Mouse (Mus musculus) embryonic facial prominence, embryonic 15.5 days (tissue): ENCODE data around the gene Rhou. TPM values are rescaled to one million over a fixed set of nuclear protein-coding genes. Genes with fewer than 3 reads are reported as not detected.
"Not testable (repeated sequence)": the region's sequence is repeated elsewhere in the genome, so short reads cannot be mapped to it uniquely, and the experiment has no call there.

Source experiments
- ATAC-seq: fragments of 200-750 bp; cut with Nextera tagmentation; 2 replicates; pipeline ENCODE4 v1.8.0; 2017; ENCODE audit warnings: low read depth, moderate TSS enrichment; ENCODE audit not compliant: insufficient number of reproducible peaks, low FRiP score, low TSS enrichment
- H3K27ac ChIP-seq: fragments of 300-500 bp; sonication (generic); replicated peaks from 2 replicates; pipeline ENCODE4 v1.5.1; 2015; ENCODE audit warnings: mild to moderate bottlenecking, inconsistent platforms
- H3K27me3 ChIP-seq: fragments of 300-500 bp; sonication (generic); 2 replicates; pipeline ENCODE4 v1.6.1; 2015; ENCODE audit warnings: inconsistent platforms
- H3K36me3 ChIP-seq: fragments of 300-500 bp; sonication (generic); 2 replicates; pipeline ENCODE4 v1.6.1; 2015; ENCODE audit warnings: mild to moderate bottlenecking, inconsistent platforms
- H3K4me1 ChIP-seq: fragments of 300-500 bp; sonication (generic); 2 replicates; pipeline ENCODE4 v1.6.1; 2015; ENCODE audit warnings: inconsistent platforms
- H3K4me2 ChIP-seq: fragments of 300-500 bp; sonication (generic); replicated peaks from 2 replicates; pipeline ENCODE4 v1.6.1; 2015; ENCODE audit warnings: mild to moderate bottlenecking, inconsistent platforms
- H3K4me3 ChIP-seq: fragments of 300-500 bp; sonication (generic); replicated peaks from 2 replicates; pipeline ENCODE4 v1.5.1; 2015; ENCODE audit warnings: mild to moderate bottlenecking, inconsistent platforms
- H3K9ac ChIP-seq: fragments of 300-500 bp; sonication (generic); 2 replicates; pipeline ENCODE4 v1.6.1; 2015; ENCODE audit warnings: inconsistent platforms
- H3K9me3 ChIP-seq: fragments of 300-500 bp; sonication (generic); replicated peaks from 2 replicates; pipeline ENCODE4 v1.6.1; 2016; ENCODE audit warnings: inconsistent platforms
- WGBS: fragments of 180-500 bp; shearing (Covaris S2); methylation state at CpG from one replicate; pipeline ENCODE4 v1.1.7; 2015; 5-methylcytosine and 5-hydroxymethylcytosine counted together
- polyA plus RNA-seq: library from polyadenylated mRNA; unstranded; fragments of >200 nt; fragmentation: Nextera tagmentation; extraction: Ambion mirVana; gene quantifications from 2 replicates; pipeline ENCODE4 v1.2.1, GENCODE M21; 2015

The Rhou gene
- 9.0 and 10.3 TPM in 2 replicates for polyA plus RNA-seq

GRCm38 (mm10) chr8:123653308-123653993 lies at the start of gene Rhou:
Gene Rhou, plus strand, starts transcription at chr8:123653929.
- under 1% methylated on average over 58 of the region's 58 CpGs for WGBS
- Histone ChIP-seq H3K4me1 (peaks cover 24% of the 10 kb centered on the region), H3K9me3 (no peaks in the 10 kb centered on the region)

GRCm38 (mm10) chr8:123612652-123613051 lies 41.1 kb upstream of the Rhou start:
- WGBS: 67% methylated on average over 1 of the region's 5 CpGs
- not testable (repeated sequence) for H3K4me1 ChIP-seq, ATAC-seq, H3K27ac ChIP-seq, H3K4me2 ChIP-seq, H3K27me3 ChIP-seq, H3K9ac ChIP-seq, H3K4me3 ChIP-seq, H3K9me3 ChIP-seq, H3K36me3 ChIP-seq

More at GRCm38 (mm10) chr8:123653308-123653993, at the start of gene Rhou:
- H3K27me3 ChIP-seq: no peaks in the 10 kb centered on the region
- H3K27ac ChIP-seq: peak within 1 kb of the TSS; percentile 88
- peak within 1 kb of the TSS; percentile 66 for H3K4me2 ChIP-seq
- H3K36me3 ChIP-seq: peaks cover 18% of the 10 kb centered on the region
- peak within 1 kb of the TSS; percentile 59 for H3K9ac ChIP-seq
- peak; percentile 91 for ATAC-seq
- peak within 1 kb of the TSS; percentile 81 for H3K4me3 ChIP-seq

DNA sequence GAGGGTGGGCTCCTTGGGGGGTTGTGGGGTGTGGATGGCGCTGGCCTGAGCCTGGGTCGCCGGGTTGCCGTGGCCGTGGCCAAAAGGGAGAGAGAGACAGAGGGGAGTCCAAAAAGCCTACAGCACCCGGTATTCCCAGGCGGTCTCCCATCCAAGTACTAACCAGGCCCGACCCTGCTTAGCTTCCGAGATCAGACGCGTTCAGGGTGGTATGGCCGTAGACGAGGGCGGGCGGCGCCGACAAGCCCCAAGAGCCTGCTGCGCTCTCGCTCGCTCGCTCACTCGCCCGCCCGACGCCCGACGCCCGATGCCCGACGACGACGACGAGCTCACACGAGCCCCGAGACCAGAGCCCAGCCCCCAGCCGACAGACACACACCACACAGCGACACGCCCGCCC lies 30.2 kb upstream of the Rhou start:
- ATAC-seq, H3K4me2 ChIP-seq, H3K4me3 ChIP-seq, H3K4me1 ChIP-seq, H3K27ac ChIP-seq, H3K9me3 ChIP-seq, H3K36me3 ChIP-seq, H3K9ac ChIP-seq: not testable (repeated sequence)
- no CpG with 5 or more reads among the region's 39 CpGs for WGBS
- H3K27me3 ChIP-seq: peaks cover 21% of the 10 kb centered on the region

DNA sequence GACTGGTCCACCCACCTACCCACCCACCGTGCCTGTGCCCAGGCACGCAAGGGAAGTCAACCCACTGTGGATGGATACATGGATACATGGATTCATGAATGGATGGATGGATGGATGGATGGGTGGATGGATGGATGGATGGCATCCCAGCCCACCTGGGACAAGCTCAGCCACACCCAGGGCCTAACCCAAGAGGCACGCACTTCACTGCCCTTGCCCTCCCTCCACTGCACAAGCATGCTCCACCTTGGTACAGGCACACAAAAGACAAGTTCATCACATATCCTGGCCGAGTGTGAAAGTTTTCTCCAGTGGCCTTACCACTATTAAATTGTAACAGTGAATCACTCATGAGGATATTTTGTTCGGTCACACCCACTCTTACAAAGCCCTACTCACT lies 29.5 kb upstream of the Rhou start:
- Histone ChIP-seq H3K4me2 (no peak overlapping the region), H3K4me1 (peaks cover 10% of the 10 kb centered on the region), H3K4me3 (no peak overlapping the region), H3K27ac (no peak overlapping the region), H3K9me3 (no peaks in the 10 kb centered on the region), H3K36me3 (no peaks in the 10 kb centered on the region), H3K27me3 (peaks cover 26% of the 10 kb centered on the region), H3K9ac (no peak overlapping the region)
- 50% methylated on average over 5 of the region's 5 CpGs for WGBS
- no peak; the same call in 1 of the 2 replicates for ATAC-seq

DNA sequence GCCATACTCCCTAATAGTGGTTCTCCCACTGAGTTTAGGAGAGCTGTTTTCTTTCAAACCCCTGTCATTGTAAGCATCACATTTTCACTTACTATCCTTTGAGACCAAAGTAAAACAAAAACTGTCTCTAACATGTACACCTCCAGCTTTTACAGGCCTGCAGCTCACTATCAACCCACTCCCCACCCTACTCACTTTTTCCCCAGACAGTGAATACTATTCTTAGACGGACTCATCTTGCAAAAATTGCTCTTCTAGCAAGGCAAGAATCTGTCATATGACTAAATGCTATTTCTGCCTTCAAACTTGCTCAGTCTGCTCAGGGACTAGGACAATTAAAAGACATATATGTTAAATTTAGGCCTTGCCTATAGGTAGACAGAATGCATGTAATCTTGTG lies 29.0 kb upstream of the Rhou start:
- H3K4me1 ChIP-seq: peaks cover 12% of the 10 kb centered on the region
- H3K36me3 ChIP-seq: no peaks in the 10 kb centered on the region
- no peak overlapping the region for H3K9ac ChIP-seq
- 56% methylated on average over 1 of the region's 1 CpGs for WGBS
- peaks cover 29% of the 10 kb centered on the region for H3K27me3 ChIP-seq
- H3K4me2 ChIP-seq: no peak overlapping the region
- H3K4me3 ChIP-seq: no peak overlapping the region
- no peaks in the 10 kb centered on the region for H3K9me3 ChIP-seq
- no peak for ATAC-seq
- no peak overlapping the region for H3K27ac ChIP-seq

- Histone ChIP-seq H3K4me1 (peaks cover 15% of the 10 kb centered on the region), H3K9ac (no peak overlapping the region), H3K9me3 (no peaks in the 10 kb centered on the region), H3K4me3 (no peak overlapping the region), H3K4me2 (no peak overlapping the region), H3K27ac (no peak overlapping the region), H3K27me3 (peaks cover 29% of the 10 kb centered on the region), H3K36me3 (no peaks in the 10 kb centered on the region)
- 23% methylated on average over 2 of the region's 2 CpGs for WGBS
- ATAC-seq: no peak
These were observed 28.0 kb upstream of the Rhou start for GRCm38 (mm10) chr8:123625717-123626116.

DNA sequence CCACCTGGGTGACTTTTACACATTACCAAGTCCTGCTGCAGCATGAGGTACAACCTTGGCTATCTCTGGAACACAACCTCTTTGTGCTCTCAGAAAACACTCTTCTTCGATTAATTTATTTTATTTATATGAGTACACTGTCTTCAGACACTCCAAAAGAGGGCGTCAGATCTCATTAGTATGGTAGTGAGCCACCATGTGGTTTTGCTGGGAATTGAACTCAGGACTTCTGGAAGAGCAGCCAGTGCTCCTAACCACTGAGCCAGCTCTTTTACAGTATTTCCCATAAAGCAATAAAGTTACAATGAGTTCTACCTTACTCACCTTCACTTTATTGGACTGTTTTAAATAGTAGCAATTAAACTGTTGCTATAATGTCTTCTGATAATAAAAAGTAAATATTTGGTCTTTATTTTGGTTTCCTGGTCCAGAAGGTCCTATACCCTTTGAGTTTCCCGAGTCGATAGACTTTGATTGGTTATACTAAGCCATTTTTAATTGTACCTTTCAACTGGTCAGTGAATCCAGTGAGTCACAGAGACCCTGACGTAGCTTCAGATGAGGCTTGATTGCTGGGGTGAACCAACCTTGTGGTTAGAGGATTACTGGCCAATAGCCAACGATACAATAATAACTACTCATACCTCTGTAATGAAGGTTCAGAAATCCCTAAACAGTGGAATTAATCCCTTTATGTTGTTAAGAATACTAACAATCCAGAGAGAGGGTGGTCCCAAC lies 26.1 kb upstream of the Rhou start:
- Histone ChIP-seq H3K4me2 (no peak overlapping the region), H3K4me1 (peaks cover 17% of the 10 kb centered on the region)
- ATAC-seq: no peak

GRCm38 (mm10) chr8:123628253-123628967 lies 25.3 kb upstream of the Rhou start:
- WGBS: 2% methylated on average over 8 of the region's 8 CpGs
- H3K9me3 ChIP-seq: no peaks in the 10 kb centered on the region

More for the DNA sequence above, 26.1 kb upstream of the Rhou start:
- Histone ChIP-seq H3K9ac (no peak overlapping the region), H3K4me3 (no peak overlapping the region), H3K27me3 (peaks cover 29% of the 10 kb centered on the region), H3K36me3 (no peaks in the 10 kb centered on the region), H3K9me3 (no peaks in the 10 kb centered on the region), H3K27ac (no peak overlapping the region)
- 62% methylated on average over 6 of the region's 6 CpGs for WGBS

DNA sequence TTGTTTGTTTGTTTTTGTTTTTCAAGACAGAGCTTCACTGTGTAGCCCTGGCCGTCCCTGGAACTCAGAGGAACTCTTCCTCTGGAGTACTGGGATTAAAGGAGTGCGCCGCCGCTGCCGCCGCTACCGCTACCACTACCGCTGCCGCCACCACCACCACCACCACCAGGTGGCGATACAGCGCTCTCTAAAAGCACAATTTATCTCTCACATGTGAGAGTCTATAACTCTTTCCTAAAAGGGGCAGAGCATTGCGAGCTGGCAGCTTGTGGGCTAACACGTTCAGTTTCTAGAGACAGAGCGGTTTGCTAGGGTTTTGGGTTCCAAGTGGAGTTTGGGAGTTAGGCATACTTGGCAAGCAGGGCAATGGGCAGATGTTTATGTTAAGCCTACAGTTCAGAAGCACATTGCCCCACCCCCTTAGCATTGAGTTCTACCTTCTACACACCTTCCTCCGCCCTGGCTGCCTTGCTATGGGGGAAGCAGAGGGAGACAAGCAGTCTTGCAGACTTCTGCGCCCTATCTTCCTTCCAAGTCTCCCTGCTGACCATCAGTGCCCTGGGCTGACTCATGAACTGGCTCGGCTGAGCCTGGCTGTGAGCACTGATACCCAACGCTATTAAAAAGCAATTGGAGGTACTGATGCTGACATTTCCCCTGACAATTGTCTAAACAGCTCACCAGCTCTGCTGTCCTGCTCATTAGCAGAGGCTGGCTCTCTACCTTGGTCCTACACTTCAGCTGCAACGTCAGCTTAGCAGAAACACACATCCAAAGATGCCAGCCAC lies 24.6 kb upstream of the Rhou start:
- Histone ChIP-seq H3K4me2 (peak overlapping the region; percentile 56), H3K9me3 (no peaks in the 10 kb centered on the region), H3K36me3 (no peaks in the 10 kb centered on the region), H3K27ac (no peak overlapping the region), H3K4me1 (peaks cover 17% of the 10 kb centered on the region), H3K27me3 (peaks cover 28% of the 10 kb centered on the region), H3K9ac (no peak overlapping the region), H3K4me3 (peak overlapping the region; percentile 37)
- WGBS: 10% methylated on average over 19 of the region's 19 CpGs
- peak; percentile 23; the same call in 1 of the 2 replicates for ATAC-seq

More at GRCm38 (mm10) chr8:123628253-123628967, 25.3 kb upstream of the Rhou start:
- ATAC-seq: no peak
- H3K4me1 ChIP-seq: peaks cover 17% of the 10 kb centered on the region
- H3K27ac ChIP-seq: no peak overlapping the region
- peaks cover 29% of the 10 kb centered on the region for H3K27me3 ChIP-seq
- peak overlapping the region; percentile 56 for H3K4me2 ChIP-seq
- H3K36me3 ChIP-seq: no peaks in the 10 kb centered on the region
- peak overlapping the region; percentile 37 for H3K4me3 ChIP-seq
- H3K9ac ChIP-seq: no peak overlapping the region

GRCm38 (mm10) chr8:123630058-123630457 lies 23.7 kb upstream of the Rhou start:
- Histone ChIP-seq H3K4me3 (no peak overlapping the region), H3K27me3 (peaks cover 19% of the 10 kb centered on the region), H3K9me3 (no peaks in the 10 kb centered on the region), H3K36me3 (no peaks in the 10 kb centered on the region), H3K9ac (no peak overlapping the region), H3K4me1 (peaks cover 17% of the 10 kb centered on the region), H3K27ac (no peak overlapping the region), H3K4me2 (peak overlapping the region; percentile 39)
- 38% methylated on average over 10 of the region's 10 CpGs for WGBS
- ATAC-seq: no peak; the same call in 1 of the 2 replicates
